23 mouse cellular contexts compared by ENCODE assay signal in genomic region chr11:96658420-96658819, GRCm38 (mm10).
DNase-seq lines count a peak whose midpoint lies in the region; ATAC-seq and TF ChIP-seq lines count a peak whose summit lies in the region.
"Had no signal": no experiment of that assay in that cellular context is flagged by ENCODE, and none has a peak within 500 bp of the region (broad histone marks: within the 10 kb centered on the region; RNA-seq: fewer than 3 reads in every experiment).

No protein-coding gene starts in this region.

- H3K4me2 ChIP-seq in lung, embryonic 14.5 days: no peak overlapping the region
- H3K4me2 ChIP-seq in lung, embryonic 16.5 days (ENCODE audit: low read depth, low read length): no peak overlapping the region
- H3K4me2 ChIP-seq: embryonic facial prominence, embryonic 12.5 days; forebrain, embryonic 13.5 days; forebrain, embryonic 15.5 days had no signal

- peak; percentile 91 for DNase-seq in lung, embryonic 14.5 days
- no peak for DNase-seq in lung, postnatal 4 days
- no peak for DNase-seq in lung, postnatal 36 days
- DNase-seq in lung, postnatal 10 days: peak; percentile 35
- DNase-seq in lung, postnatal 25 days (ENCODE audit: low spot score): no peak
- DNase-seq: adrenal gland, adult 8-10 months; adrenal gland, postnatal 14 days; adrenal gland, postnatal 36 days; B cell, adult 2 months; cerebellum, adult 11-12 months; cerebellum, adult 2 months; cerebellum, adult 9-10 months; cerebellum, postnatal 10 days; cerebellum, postnatal 25 days had no signal

- no peak overlapping the region for H3K9ac ChIP-seq in lung, embryonic 14.5 days
- no peak overlapping the region for H3K9ac ChIP-seq in lung, embryonic 16.5 days (ENCODE audit: low read length)
- H3K9ac ChIP-seq: embryonic facial prominence, embryonic 12.5 days; forebrain, embryonic 13.5 days; forebrain, embryonic 15.5 days had no signal

- no peaks in the 10 kb centered on the region for H3K9me3 ChIP-seq in lung, embryonic 14.5 days (ENCODE audit: low read depth, low read length)
- no peaks in the 10 kb centered on the region for H3K9me3 ChIP-seq in lung, embryonic 16.5 days (ENCODE audit: control insufficient read depth, low read length)
- H3K9me3 ChIP-seq: embryonic facial prominence, embryonic 10.5 days; embryonic facial prominence, embryonic 12.5 days; forebrain, embryonic 13.5 days; forebrain, embryonic 15.5 days; G1E had no signal

- peak; percentile 88 for ATAC-seq in lung, embryonic 14.5 days (ENCODE audit: insufficient read depth)
- peak; percentile 90 for ATAC-seq in lung, embryonic 16.5 days (ENCODE audit: low read depth)
- ATAC-seq: activated CD4-positive, CD25-positive, alpha-beta regulatory T cell, adult 4 months; CD4-positive, CD25-positive, alpha-beta regulatory T cell, adult 4 months; forebrain, embryonic 13.5 days; forebrain, embryonic 15.5 days; Patski had no signal

- H3K4me3 ChIP-seq in lung, embryonic 14.5 days (ENCODE audit: low read depth, low read length): no peak overlapping the region
- H3K4me3 ChIP-seq in lung, embryonic 16.5 days (ENCODE audit: low read length): no peak overlapping the region
- H3K4me3 ChIP-seq: embryonic facial prominence, embryonic 10.5 days; embryonic facial prominence, embryonic 12.5 days; forebrain, embryonic 13.5 days; forebrain, embryonic 15.5 days had no signal

- 38% methylated on average over 1 of the region's 1 CpGs for WGBS in lung, embryonic 14.5 days
- WGBS in lung, embryonic 16.5 days: 64% methylated on average over 1 of the region's 1 CpGs

- TF ChIP-seq CTCF in lung, embryonic 14.5 days (IDR thresholded peaks at IDR 0.05; ENCODE audit: low read depth): no peak

- no peaks in the 10 kb centered on the region for H3K36me3 ChIP-seq in lung, embryonic 14.5 days (ENCODE audit: insufficient read depth)
- no peaks in the 10 kb centered on the region for H3K36me3 ChIP-seq in lung, embryonic 16.5 days (ENCODE audit: control insufficient read depth, insufficient read depth, low read length)
- H3K36me3 ChIP-seq: embryonic facial prominence, embryonic 10.5 days; embryonic facial prominence, embryonic 12.5 days; forebrain, embryonic 15.5 days; G1E had no signal

- H3K27ac ChIP-seq in lung, embryonic 14.5 days (ENCODE audit: low read depth): no peak overlapping the region
- H3K27ac ChIP-seq in lung, embryonic 16.5 days (ENCODE audit: low read length): no peak overlapping the region
- H3K27ac ChIP-seq: embryonic facial prominence, embryonic 10.5 days; embryonic facial prominence, embryonic 12.5 days; forebrain, embryonic 13.5 days; forebrain, embryonic 15.5 days had no signal

- H3K27me3 ChIP-seq in lung, embryonic 14.5 days (ENCODE audit: insufficient read depth, low read length): no peaks in the 10 kb centered on the region
- no peaks in the 10 kb centered on the region; the same call in 1 of the 2 replicates for H3K27me3 ChIP-seq in lung, embryonic 16.5 days (ENCODE audit: control insufficient read depth, insufficient read depth, low read depth, low read length)
- H3K27me3 ChIP-seq: forebrain, embryonic 13.5 days; forebrain, embryonic 15.5 days; Patski had no signal

- H3K4me1 ChIP-seq in lung, embryonic 14.5 days (ENCODE audit: insufficient read depth): 0 out of 2 replicates have a peak, but pooled peaks cover 2% of the 10 kb centered on the region
- peaks cover 3% of the 10 kb centered on the region for H3K4me1 ChIP-seq in lung, embryonic 16.5 days (replicated peaks; ENCODE audit: control insufficient read depth, insufficient read depth, low read length)
- H3K4me1 ChIP-seq: embryonic facial prominence, embryonic 10.5 days; embryonic facial prominence, embryonic 12.5 days; forebrain, embryonic 13.5 days; forebrain, embryonic 15.5 days had no signal

Comparison
In these comparisons a context has a peak if more than half of its experiments do, and no peak if none do; other contexts are left out.
1. DNase-seq: peak in lung, embryonic 14.5 days (single experiment) and lung, postnatal 10 days (single experiment); none in lung, postnatal 4 days (0 of 2), lung, postnatal 36 days (single experiment) and lung, postnatal 25 days (single experiment).